8 mouse cellular contexts compared by ENCODE assay signal in genomic region chr12:69681566-69682061, GRCm38 (mm10). TPM values are rescaled to one million over a fixed set of nuclear protein-coding genes. Genes with fewer than 3 reads are reported as not detected.
DNase-seq lines count a peak whose midpoint lies in the region; ATAC-seq and TF ChIP-seq lines count a peak whose summit lies in the region.

Sos2 (minus strand) TSS chr12:69681852.

- peaks cover 0 to 12% of the 10 kb centered on the region in 2 experiments; a peak in 2 of 4 replicates for H3K36me3 ChIP-seq in MEL (ENCODE audit: control insufficient read depth in 1 of 2, insufficient read depth in 2 of 2, low read length in 2 of 2)
- H3K36me3 ChIP-seq in forebrain, postnatal 0 days (ENCODE audit: insufficient read depth): no peaks in the 10 kb centered on the region
- no peaks in the 10 kb centered on the region for H3K36me3 ChIP-seq in neural tube, embryonic 13.5 days

- H3K4me2 ChIP-seq in forebrain, postnatal 0 days (ENCODE audit: low read depth): peak within 1 kb of the TSS; percentile 74
- H3K4me2 ChIP-seq in neural tube, embryonic 13.5 days: peak within 1 kb of the TSS; percentile 75

- H3K9ac ChIP-seq in MEL (ENCODE audit: control insufficient read depth, low read depth, low read length, poor library complexity, severe bottlenecking): peak within 1 kb of the TSS; percentile 99
- H3K9ac ChIP-seq in forebrain, postnatal 0 days: peak within 1 kb of the TSS; percentile 92
- peak within 1 kb of the TSS; percentile 96 for H3K9ac ChIP-seq in neural tube, embryonic 13.5 days

- peaks cover 9 to 16% of the 10 kb centered on the region in 2 experiments; a peak in 2 of 4 replicates for H3K4me1 ChIP-seq in MEL (ENCODE audit: control insufficient read depth in 1 of 2, insufficient read depth in 2 of 2, low read length in 2 of 2)
- no peaks in the 10 kb centered on the region for H3K4me1 ChIP-seq in forebrain, postnatal 0 days (ENCODE audit: insufficient read depth)
- H3K4me1 ChIP-seq in neural tube, embryonic 13.5 days (replicated peaks): peaks cover 20% of the 10 kb centered on the region

- no peaks in the 10 kb centered on the region for H3K9me3 ChIP-seq in MEL (replicated peaks; ENCODE audit: insufficient read depth, low read length)
- H3K9me3 ChIP-seq in forebrain, postnatal 0 days (ENCODE audit: low read length): no peaks in the 10 kb centered on the region
- H3K9me3 ChIP-seq in neural tube, embryonic 13.5 days: no peaks in the 10 kb centered on the region

- no peak for TF ChIP-seq RAD21 in MEL (IDR thresholded peaks at IDR 0.05; ENCODE audit: low read depth, low read length)

- whole genome bisulfite sequencing in forebrain, postnatal 0 days: 0% methylated on average over 22 of the region's 85 CpGs
- 2% methylated on average over 31 of the region's 85 CpGs for WGBS in neural tube, embryonic 13.5 days

- H3K27me3 ChIP-seq in MEL (ENCODE audit: control insufficient read depth in 1 of 2, insufficient read depth in 2 of 2, low read length in 2 of 2): no peaks in the 10 kb centered on the region
- H3K27me3 ChIP-seq in forebrain, postnatal 0 days (ENCODE audit: insufficient read depth, low read length): no peaks in the 10 kb centered on the region
- H3K27me3 ChIP-seq in neural tube, embryonic 13.5 days: no peaks in the 10 kb centered on the region

- H3K79me2 ChIP-seq in MEL (ENCODE audit: control insufficient read depth, insufficient read depth, low read length, poor library complexity): peaks cover 39% of the 10 kb centered on the region

- no peak; a peak in 1 of 4 replicates for TF ChIP-seq POLR2A in MEL (IDR thresholded peaks at IDR 0.05; ENCODE audit: control insufficient read depth in 1 of 2, insufficient read depth in 1 of 2, low read depth in 1 of 2, low read length in 2 of 2, poor library complexity in 1 of 2)

- intact Hi-C loops in heart, postnatal 36 days (cut with DNase I): loop anchor here (2.0 to 5.0 kb wide), 5 partner anchors 34 to 484 kb away; partner anchors contain the start of genes Arf6, Dnaaf2, Gm49383 and Gm9887

- TF ChIP-seq EP300 in MEL (IDR thresholded peaks at IDR 0.05; ENCODE audit: low read depth in 1 of 2, low read length in 2 of 2): no peak

- peak within 1 kb of the TSS; percentile 82 for H3K27ac ChIP-seq in MEL (ENCODE audit: control insufficient read depth, low read depth, low read length)
- H3K27ac ChIP-seq in forebrain, postnatal 0 days (ENCODE audit: low read depth, low read length): peak within 1 kb of the TSS; percentile 94
- peak within 1 kb of the TSS; percentile 99 for H3K27ac ChIP-seq in neural tube, embryonic 13.5 days (replicated peaks)

- TF ChIP-seq CTCF in MEL (IDR thresholded peaks at IDR 0.05 in 2 of 3, conservative IDR thresholded peaks at IDR 0.05 in 1 of 3; ENCODE audit: control insufficient read depth in 1 of 3, insufficient read depth in 1 of 3, low read depth in 2 of 3, low read length in 3 of 3, poor library complexity in 1 of 3, severe bottlenecking in 1 of 3): no peak
- no peak for TF ChIP-seq CTCF in forebrain, postnatal 0 days (IDR thresholded peaks at IDR 0.05; ENCODE audit: low read depth)

- peak; percentile 37 for DNase-seq in MEL (ENCODE audit: low read depth, low spot score)
- peak; percentile 34 for DNase-seq in c-Kit-positive CD71-positive TER-119-positive erythroid progenitor cells, embryonic 14.5 days (ENCODE audit: low spot score)
- peak; percentile 39 for DNase-seq in forebrain, postnatal 0 days
- peak; percentile 64 to 80 for DNase-seq in heart, postnatal 36 days
- peak; percentile 4 to 41 for DNase-seq in layer of hippocampus, adult 18-20 months (ENCODE audit: low spot score in 2 of 2)
- peak; percentile 61 to 67 for DNase-seq in lung, adult 18-20 months
- DNase-seq in urinary bladder, postnatal 25 days (ENCODE audit: low spot score): peak; percentile 52

- H3K4me3 ChIP-seq in MEL (ENCODE audit: control insufficient read depth in 1 of 2, insufficient read depth in 1 of 2, low read depth in 2 of 2, low read length in 2 of 2): peak within 1 kb of the TSS; percentile 72 to 94
- H3K4me3 ChIP-seq in forebrain, postnatal 0 days (ENCODE audit: low read depth, low read length): peak within 1 kb of the TSS; percentile 88
- peak within 1 kb of the TSS; percentile 98 for H3K4me3 ChIP-seq in neural tube, embryonic 13.5 days

- ATAC-seq in forebrain, postnatal 0 days: no peak; the same call in 1 of the 2 replicates
- ATAC-seq in neural tube, embryonic 13.5 days (ENCODE audit: low read depth): peak; percentile 85

TF ChIP-seq in MEL, 35 proteins besides CTCF, POLR2A, EP300 and RAD21:
- 0 out of 2 replicates have a peak, but pooled peaks have one; percentile 6 for TF ChIP-seq NELFE (IDR thresholded peaks at IDR 0.05; ENCODE audit: low read depth, low read length)
- no peak for TF ChIP-seq ZNF384 (IDR thresholded peaks at IDR 0.05; ENCODE audit: low read depth, low read length)

RNA-seq across cellular contexts. Expression of gene Sos2, which starts in this region (rescaled TPM):
- total RNA-seq in MEL (2012; rRNA removed): 9.8 and 10.8 TPM in 2 replicates
- 10 to 100 TPM in 1 of 2 experiments, not detected in 1; 17.8 TPM for polyA plus RNA-seq in MEL (2012; ENCODE audit: insufficient read depth in 1 of 2, insufficient read length in 2 of 2, low read depth in 1 of 2, low replicate concordance in 2 of 2, missing spikeins in 1 of 2)
- 29.8 and 30.4 TPM in 2 replicates for total RNA-seq in forebrain, postnatal 0 days (2014; rRNA removed)
- polyA plus RNA-seq in forebrain, postnatal 0 days (2015; fragmentation: Nextera tagmentation; extraction: Ambion mirVana): 3.6 and 5.6 TPM in 2 replicates
- total RNA-seq in heart, postnatal 36 days (2021): 10 to 100 TPM; 35.5 to 36.2 TPM
- total RNA-seq in layer of hippocampus, adult 18-20 months (2021): 10 to 100 TPM; 35.2 to 37.4 TPM
- polyA plus RNA-seq in neural tube, embryonic 13.5 days (2015; fragmentation: Nextera tagmentation; extraction: Ambion mirVana): 13.1 and 14.3 TPM in 2 replicates
